Mouse (Mus musculus) retina, postnatal 1 day (tissue): ENCODE results near the gene Gal3st3.

Source experiments
- DNase-seq: peaks from one replicate; pipeline ENCODE4 v3.0.0-alpha.2; 2012

Gene Gal3st3

GRCm38 (mm10) chr19:5297903-5298800 lies at the start of gene Gal3st3:
Gene Gal3st3, plus strand, starts transcription at chr19:5298331.
- DNase-seq, result peak; percentile 74

- DNase-seq, result no peak
These were observed 41.0 kb upstream of the Gal3st3 start for GRCm38 (mm10) chr19:5257140-5257539.

GRCm38 (mm10) chr19:5267015-5267414 lies 31.1 kb upstream of the Gal3st3 start:
- no peak for DNase-seq

GRCm38 (mm10) chr19:5268017-5268416 lies 30.1 kb upstream of the Gal3st3 start:
- no peak for DNase-seq

GRCm38 (mm10) chr19:5268875-5269274 lies 29.3 kb upstream of the Gal3st3 start:
- no peak for DNase-seq

- no peak for DNase-seq
These were observed 28.7 kb upstream of the Gal3st3 start for GRCm38 (mm10) chr19:5269392-5269791.

GRCm38 (mm10) chr19:5271430-5271829 lies 26.7 kb upstream of the Gal3st3 start:
- DNase-seq, result no peak

- DNase-seq, result peak; percentile 50
These were observed 25.8 kb upstream of the Gal3st3 start for GRCm38 (mm10) chr19:5272326-5272795.

GRCm38 (mm10) chr19:5272801-5273733 lies 25.1 kb upstream of the Gal3st3 start, which contains the start of gene Pacs1:
Gene Pacs1, minus strand, starts transcription at chr19:5273119.
- peak; percentile 94 for DNase-seq

GRCm38 (mm10) chr19:5273916-5274315 lies 24.2 kb upstream of the Gal3st3 start:
- DNase-seq, result no peak

GRCm38 (mm10) chr19:5274641-5275040 lies 23.5 kb upstream of the Gal3st3 start:
- DNase-seq, result no peak

GRCm38 (mm10) chr19:5275736-5276135 lies 22.4 kb upstream of the Gal3st3 start:
- DNase-seq, result no peak

GRCm38 (mm10) chr19:5276531-5276930 lies 21.6 kb upstream of the Gal3st3 start:
- DNase-seq, result no peak

- peak; percentile 37 for DNase-seq
These were observed 21.0 kb upstream of the Gal3st3 start for GRCm38 (mm10) chr19:5277140-5277539.

GRCm38 (mm10) chr19:5278381-5278780 lies 19.8 kb upstream of the Gal3st3 start:
- DNase-seq, result no peak

GRCm38 (mm10) chr19:5294972-5295735 lies 3.0 kb upstream of the Gal3st3 start, which contains the start of gene Sf3b2:
Gene Sf3b2, minus strand, starts transcription at chr19:5295455.
- DNase-seq, result peak; percentile 100

GRCm38 (mm10) chr19:5295736-5296075 lies 2.4 kb upstream of the Gal3st3 start:
- DNase-seq, result no peak

- DNase-seq, result no peak
These were observed 1.5 kb upstream of the Gal3st3 start for GRCm38 (mm10) chr19:5296630-5297029.

- no peak for DNase-seq
These were observed 2.5 kb downstream of the Gal3st3 start for GRCm38 (mm10) chr19:5300588-5300987.

GRCm38 (mm10) chr19:5302455-5302854 lies 4.3 kb downstream of the Gal3st3 start:
- peak; percentile 67 for DNase-seq

- DNase-seq, result peak; percentile 26
These were observed 8.1 kb downstream of the Gal3st3 start for GRCm38 (mm10) chr19:5306279-5306678.

- DNase-seq, result peak; percentile 38
These were observed 9.0 kb downstream of the Gal3st3 start for GRCm38 (mm10) chr19:5306968-5307734.
